Mouse (Mus musculus) stomach, adult 2 months (tissue): ENCODE measurements around the gene Calb2. TPM values are rescaled to one million over a fixed set of nuclear protein-coding genes. Genes with fewer than 3 reads are reported as not detected.

Source experiments
- polyA plus RNA-seq: library from polyadenylated mRNA; depleted of rRNA; stranded (reverse); fragments of >200 nt; gene quantifications from 2 replicates; pipeline ENCODE4 v1.2.3, GENCODE M21; 2012; rRNA removed

Gene Calb2
- 0.22 and 0.25 TPM in 2 replicates for polyA plus RNA-seq

GRCm38 (mm10) chr8:110168046-110168445 is at the start of gene Calb2:
Gene Calb2, minus strand, starts transcription at chr8:110168210.

DNA sequence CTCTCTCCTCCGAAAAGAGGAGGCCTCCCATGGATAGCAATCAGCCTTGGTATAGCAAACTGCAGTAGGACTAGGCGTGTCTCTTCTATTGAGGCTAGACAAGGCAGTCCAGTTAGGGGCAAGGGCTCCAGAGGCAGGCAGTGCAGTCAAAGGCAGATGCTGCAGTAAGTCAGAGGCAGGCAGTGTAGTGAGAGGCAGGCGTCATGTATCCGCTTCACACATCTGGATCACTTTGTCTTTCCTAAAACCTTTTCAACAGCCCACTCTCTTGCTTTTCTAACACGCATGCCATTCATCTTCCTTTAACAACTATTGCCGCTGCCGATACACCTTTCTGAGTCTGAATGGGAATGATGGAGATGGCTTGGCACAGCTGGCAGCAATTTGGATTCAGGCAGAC is 47.4 kb upstream of the Calb2 start, which contains the start of gene Cmtr2:
Cmtr2 (plus strand) TSS at position 301 of the 400 bp plus-strand sequence.

DNA sequence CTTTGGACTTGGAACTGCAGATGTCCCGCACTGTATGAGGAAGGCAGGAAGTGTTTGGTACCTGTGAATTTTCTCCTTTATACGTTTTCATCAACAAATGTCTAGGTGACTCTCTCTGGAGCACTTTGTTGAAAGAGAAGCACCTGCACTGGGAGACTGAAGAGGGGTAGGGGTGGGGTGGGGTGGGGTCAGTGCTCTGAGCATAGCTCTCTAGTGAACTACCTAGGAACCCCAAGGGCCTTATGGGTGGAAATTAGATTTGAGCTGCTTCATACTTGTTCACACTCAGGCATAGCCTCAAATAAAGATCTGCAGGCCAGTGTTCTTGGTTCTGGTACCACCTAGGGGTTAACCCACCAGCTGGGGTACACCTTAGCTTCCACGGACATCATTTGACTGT is 65.4 kb downstream of the Calb2 start, which contains the start of gene Gm17720:
Gm17720 (minus strand) TSS at position 101 of the 400 bp plus-strand sequence.

GRCm38 (mm10) chr8:110100907-110101306 is 67.1 kb downstream of the Calb2 start, which contains the start of gene Gm21964:
Gene Gm21964, plus strand, starts transcription at chr8:110101207.

Other genes starting within 250 kb of the Calb2 start
- 0.65 and 1.1 TPM in 2 replicates for gene Marveld3, start 206.0 kb downstream of the Calb2 start, polyA plus RNA-seq
- gene Tat, start 177.8 kb downstream of the Calb2 start, polyA plus RNA-seq = 0.05 and 0.15 TPM in 2 replicates
- gene Chst4, start 128.5 kb downstream of the Calb2 start, polyA plus RNA-seq = 9.2 and 10.0 TPM in 2 replicates
- gene Zfp612, start 88.5 kb downstream of the Calb2 start, polyA plus RNA-seq = 0.38 and 0.61 TPM in 2 replicates
- not detected in 2 replicates for gene Gm21964, start 67.0 kb downstream of the Calb2 start, polyA plus RNA-seq
- not detected in 2 replicates for gene Gm17720, start 65.5 kb downstream of the Calb2 start, polyA plus RNA-seq
- 1.2 and 1.3 TPM in 2 replicates for gene Cmtr2, start 47.5 kb upstream of the Calb2 start, polyA plus RNA-seq
- under 0.01 TPM in 1 of 2 replicates, not detected in the other for gene Hydin, start 98.8 kb upstream of the Calb2 start, polyA plus RNA-seq